Mouse (Mus musculus): Measurements from ENCODE around the gene Zbtb38.

The Zbtb38 gene

DNA sequence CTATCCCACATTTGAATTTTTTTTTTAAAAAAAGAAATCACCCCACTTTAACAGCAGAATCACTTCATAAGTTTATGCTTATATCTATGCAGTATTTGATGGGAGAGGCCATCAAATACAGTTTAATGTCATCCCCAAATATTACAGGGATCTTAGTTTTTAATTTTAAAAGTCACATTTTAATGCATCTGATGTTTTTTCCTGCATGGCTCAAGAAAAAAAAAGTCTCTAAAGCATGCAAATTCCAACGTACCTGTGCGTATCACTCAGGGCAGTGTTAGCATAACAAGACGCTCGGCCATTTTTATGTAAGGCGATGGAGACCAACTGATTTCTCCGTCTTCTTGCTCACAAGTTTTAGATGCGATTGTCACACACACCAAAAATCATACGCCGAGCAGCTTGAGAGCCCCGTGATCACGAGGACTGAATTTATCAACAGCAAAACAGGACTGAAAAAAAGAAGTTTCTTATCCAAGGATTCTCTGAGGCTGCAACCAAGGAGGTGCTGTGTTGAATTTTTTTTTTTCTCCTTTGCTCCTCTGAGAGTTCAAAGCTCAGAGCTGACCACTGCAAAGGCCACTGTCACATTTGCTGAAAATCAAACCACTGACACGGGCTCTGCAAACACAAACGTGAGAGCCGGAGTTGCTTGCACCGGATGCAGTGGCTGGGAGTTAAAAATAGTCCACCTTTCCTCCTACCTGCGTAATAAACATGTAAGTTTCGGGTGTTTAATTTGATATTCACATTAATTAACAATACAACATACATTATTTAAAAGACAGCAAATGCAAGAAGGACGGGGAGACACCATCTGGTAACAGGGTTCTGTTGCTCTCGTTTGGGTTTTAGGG lies 21.4 kb downstream of the Zbtb38 start:
- no peak for DNase-seq (ENCODE audit: low spot score in 2 of 2)

DNA sequence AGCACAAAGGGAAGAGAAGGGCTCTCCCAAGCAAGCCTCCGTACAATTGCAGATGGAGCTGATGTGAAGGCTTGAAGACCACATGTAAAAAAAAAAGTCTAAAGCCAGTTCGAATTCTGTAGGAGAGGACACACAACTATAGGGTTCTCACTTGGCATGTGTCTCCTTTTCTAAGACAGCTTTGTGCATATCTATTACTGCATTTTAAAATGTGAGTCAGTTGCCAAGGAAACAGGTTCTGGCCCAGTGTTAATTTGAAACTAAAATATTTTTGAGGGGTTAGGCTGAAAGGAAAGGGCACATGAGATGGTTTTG lies 22.4 kb downstream of the Zbtb38 start:
- DNase-seq (ENCODE audit: low spot score in 2 of 2) = no peak

DNA sequence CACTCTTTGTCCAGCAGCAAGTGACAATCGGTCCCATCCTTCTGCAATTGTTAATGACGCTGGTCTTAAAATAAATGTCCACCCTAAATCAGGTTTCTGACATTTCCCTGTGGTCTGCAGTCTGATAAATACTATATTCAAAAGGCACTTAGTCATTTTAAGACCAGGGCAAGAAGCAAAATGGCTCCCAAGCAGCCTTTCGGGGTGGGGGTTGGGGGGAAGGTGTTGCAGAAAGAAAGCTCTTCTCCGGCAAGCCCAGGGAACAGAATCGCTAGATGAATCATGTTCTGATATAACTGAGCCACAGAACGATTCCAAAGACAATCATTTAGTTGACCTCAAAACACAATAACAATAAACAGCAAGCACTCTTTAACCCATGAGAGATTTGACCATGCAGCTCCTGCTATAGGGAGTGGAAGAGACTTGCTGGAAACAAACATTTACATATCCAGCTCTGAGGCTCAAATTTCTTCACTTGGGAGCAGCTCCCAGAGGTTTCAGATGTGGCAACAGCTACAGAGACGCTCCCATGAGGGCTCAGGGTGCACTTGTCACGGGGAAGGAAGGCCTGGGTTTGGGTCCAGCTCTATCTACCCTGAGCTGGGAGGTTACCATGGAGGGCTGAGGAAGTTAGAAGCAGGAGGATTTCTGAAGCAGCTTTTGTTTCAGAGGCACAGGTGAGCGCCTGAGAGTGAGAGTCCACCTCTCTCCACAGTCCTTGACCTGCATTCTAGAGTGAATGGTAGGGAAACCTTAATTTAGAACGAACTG lies 22.9 kb downstream of the Zbtb38 start:
- DNase-seq (ENCODE audit: low spot score in 2 of 2) = no peak

DNA sequence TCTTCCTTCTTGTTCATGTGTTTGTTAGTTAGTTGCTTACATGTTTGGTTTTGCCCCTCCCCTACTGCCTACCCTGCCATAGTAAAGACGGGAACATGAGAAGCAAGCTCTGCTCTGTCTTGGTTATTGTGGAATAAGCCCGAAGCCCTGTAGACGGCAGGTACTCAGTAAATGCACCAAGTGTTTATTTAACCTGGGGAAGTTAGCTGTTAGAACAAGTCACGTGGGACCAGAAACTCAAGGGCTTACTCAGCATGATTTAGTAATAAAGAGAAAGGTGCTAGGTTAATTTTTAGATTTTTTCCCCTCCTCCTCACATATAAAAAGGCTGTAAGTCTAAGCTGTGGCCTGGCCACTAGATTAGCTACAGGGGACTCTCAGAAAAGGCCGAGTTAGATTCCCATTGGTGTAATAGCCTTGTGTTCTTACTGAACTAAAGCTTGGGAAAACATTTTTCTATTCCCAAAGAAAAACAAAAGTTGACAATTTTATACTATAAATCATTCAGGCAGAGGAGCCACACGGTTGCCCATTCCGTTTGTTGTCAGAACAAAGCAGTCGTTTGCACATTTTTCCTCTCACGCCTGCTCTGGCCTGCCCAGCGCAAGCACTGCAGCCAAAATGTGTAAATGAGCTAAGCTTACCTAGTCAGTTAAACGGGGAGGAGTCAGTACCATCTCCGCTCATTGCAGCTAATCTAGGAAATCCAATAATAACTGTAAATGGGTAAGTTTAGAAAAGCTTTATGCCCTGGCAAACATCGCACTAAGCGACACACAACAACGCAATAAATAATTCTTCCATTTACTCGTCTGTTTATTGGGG lies 24.1 kb downstream of the Zbtb38 start:
- no peak for DNase-seq (ENCODE audit: low spot score in 2 of 2)

DNA sequence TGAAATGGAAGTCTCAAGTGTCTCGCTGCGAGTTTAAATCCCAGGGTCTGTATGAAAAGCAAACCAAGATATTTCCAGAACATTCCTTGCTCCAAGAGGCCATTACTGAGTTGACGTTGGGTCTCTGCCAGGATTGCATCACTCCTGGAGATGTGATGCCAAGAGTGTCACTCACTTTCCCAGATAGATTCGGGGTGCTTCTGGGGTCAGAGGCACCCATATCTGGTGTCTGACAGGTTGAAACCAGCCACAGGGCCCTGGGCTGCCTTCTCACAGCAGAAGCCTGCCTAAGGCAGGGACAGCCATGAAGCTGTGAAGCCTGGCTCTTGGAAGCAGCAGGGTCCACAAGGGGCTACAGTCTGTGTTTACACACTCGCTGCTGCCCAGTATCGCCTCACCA lies 24.9 kb downstream of the Zbtb38 start:
- DNase-seq (ENCODE audit: low spot score in 2 of 2) = no peak

DNA sequence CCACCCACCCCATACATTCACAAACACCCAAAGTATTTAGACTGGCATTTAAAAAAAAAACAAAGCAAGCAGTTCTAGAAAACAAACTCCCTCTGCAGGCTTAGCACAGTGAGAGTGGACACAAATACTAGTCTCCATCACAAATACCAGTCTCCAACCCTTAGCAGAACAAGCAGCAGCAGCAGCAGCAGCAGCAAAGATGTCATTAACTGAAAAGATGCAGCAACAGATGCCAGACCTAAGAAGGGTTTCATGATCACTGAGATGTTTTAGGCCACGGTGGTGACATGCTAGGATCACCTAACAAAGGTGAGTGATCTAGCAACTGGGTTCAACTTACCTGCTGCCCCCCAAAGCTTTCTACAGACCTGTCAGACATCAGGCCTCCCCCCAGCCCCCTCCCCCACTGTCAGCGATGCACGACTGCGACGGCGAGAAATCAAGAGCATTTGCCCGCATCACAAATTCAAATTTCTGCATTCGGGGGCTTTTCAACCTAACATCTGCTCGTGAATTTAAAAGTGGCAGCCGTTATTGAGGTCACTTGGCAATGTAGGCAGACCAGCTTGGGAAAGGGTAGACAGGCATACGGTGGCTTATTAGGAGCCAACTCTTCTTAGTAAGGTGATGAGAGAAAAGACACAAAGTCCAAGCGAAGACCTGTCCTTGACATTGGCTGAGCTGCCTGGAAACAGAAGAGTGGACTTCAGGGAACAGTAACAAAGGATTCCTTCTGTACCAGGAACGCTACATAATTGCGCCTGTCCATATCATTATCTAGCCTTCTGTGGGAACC lies 26.1 kb downstream of the Zbtb38 start:
- DNase-seq (ENCODE audit: low spot score in 2 of 2) = no peak

DNA sequence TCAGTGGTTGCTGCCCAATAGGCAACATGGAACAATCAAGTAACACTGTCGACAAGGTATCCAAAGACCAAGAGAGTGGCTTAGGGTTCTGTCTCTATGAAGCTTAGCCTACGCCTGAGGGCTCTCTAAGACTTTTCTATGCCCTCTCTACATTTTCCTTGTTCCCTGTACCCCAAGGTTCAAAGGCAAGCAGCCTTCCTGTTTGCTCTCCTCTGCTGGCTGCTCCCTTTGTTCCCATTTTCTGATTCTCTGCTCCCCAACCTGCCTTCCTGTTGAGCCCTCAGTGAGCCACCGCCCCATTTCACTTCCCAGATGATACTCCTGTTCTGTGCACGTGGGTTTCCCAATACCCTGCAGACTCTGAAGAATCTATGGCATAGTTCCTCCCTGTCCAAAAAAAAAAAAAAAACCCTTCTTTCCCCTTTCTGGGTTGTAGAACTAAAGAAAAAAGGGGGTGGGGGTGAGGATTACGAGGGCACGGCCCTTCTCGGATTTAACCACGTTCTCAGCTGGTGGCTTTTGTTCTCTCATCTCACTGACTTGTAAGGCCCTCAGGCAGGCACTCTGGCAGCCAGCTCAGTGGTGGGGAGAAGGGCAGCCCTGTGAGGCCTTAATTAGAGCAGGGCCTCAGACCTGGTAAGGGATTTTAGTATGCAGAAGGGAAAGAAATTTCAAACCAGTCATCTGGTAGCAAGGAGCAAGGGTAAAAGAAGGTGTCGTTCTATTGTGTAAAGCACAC lies 26.9 kb downstream of the Zbtb38 start:
- DNase-seq (ENCODE audit: low spot score in 2 of 2) = no peak

DNA sequence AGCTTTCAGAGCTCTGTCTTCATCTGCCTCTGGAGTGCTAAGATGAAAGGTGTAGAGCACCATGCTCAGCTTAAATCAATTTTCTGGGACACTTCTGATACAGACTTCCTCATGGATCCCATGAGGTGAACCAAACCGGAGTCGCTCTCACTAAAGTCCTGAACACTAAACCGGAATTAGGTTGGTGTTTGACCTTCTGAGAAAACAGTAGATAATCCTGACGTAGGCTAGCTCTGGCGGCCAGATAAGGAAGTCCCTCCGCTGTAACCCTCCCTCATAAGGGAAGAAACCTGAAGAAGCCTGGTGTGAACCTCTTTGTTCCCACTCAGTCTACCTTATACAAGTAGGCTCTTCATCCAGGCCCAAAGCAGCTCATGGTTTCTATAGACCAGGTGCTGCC lies 29.0 kb downstream of the Zbtb38 start:
- DNase-seq (ENCODE audit: low spot score in 2 of 2) = no peak

DNA sequence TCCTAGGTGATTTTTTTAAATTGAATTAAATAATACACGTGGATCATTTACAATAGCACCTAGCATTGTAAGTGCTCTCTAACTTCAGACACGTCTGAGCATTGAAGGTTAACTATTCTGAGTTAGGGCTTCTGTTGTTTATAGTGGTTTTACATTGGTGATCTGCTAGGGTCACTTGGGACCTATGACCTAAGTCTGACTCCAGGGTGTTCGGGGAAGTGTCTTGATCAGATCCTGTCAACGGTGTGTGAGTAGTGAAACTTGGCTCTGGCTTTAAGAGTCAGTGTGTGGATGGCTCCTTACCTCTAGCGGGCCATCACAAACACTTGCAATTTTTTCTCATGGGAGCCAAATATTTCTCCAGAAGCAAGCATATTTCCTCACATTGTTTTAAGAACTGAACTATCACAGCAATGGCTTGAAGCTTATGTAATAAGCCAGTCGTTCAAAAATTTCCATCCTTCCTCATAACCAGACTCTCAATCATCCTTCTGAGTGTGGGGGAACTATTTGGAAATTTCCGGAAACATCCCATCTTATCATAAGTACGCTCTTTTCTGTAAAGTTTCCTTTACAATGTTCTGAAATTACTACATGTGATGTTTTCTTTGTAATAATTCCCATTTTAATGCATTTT lies 31.4 kb downstream of the Zbtb38 start:
- no peak for DNase-seq (ENCODE audit: low spot score in 2 of 2)

DNA sequence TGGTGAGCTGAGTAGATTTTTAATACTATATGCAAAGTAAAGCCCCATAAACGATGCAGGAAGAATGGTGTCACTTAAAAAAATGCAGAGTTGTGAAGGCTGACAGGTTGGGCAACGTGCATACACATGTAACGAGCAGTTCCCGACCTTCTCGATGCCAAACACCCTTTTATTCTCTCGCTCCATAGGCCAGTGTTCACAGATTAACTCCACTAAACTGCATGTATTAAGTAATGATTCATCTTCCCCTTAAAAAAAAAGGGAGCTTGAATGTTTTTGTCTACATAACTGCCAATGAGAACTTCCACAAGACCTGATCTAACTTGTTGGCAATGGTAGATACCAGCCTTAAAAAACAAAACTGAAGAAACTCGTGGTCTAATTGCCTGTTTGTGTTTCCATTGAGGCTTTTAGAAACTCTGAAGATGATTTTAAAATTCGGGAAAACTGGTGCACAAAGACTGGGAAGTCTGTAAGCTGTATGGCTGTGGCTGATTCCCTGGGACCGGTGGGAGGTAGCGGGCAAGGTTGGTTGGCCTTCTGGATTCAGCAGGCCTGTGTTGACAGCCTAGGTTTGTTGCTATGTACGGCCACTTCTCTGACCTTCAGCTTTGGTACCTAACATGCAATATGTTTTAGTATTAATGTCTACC lies 32.0 kb downstream of the Zbtb38 start:
- DNase-seq (ENCODE audit: low spot score in 2 of 2) = no peak

DNA sequence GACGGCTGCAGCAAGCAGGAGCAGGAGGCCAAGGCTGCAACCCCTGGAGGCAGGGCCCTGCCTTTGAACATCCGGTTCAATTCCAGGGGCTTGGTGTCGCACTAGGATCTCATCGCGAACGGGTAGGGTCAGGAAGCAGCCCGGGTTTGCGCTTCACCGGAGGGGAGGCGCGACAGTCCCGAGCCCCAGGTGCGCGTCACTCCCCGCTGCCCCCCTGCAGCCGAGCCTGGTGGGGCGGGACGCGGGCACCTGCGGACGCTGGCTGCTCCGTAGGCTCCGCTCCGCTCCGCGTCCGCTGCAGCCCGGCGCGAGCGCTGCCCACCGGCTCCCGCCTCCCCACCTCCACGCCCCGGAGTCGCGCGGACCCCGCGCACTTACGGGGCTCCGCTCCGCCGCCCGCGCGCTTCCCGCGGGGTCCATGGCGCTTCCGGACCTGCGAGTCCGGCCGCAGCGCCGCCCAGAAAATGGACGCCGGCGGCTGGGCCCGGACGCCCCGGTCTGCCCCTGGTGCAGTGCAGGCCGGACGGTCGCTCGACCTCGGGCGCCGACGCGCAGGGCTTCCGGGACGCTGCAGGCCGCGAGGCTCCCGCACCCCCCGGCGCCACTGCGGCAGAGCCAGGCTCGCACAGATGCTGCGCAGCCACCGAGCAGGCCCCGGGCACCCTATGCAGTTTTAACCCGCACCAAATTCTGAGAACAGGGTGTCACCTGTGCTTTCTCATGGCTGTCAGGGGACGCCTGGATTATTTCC lies 33.0 kb downstream of the Zbtb38 start:
- DNase-seq (ENCODE audit: low spot score in 2 of 2) = peak; percentile 59 to 76

DNA sequence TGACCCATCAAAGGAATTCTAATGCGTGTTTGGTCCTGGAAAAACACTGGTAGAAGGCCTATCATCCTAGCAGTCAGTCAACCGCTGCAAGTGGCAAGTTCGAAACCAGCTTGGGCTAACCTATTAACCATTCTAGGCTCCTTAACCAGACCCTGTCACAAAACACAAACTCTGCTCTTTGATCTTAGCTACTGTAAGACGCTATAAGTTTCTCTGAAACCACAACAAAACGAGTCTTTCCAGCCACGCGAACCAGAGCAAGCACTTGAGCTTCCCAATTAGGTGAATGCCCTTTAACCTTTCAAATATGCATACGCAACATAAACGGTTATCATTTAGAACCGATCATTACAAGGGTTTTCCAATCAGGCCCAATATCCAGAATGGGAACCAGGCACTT lies 33.7 kb downstream of the Zbtb38 start:
- DNase-seq (ENCODE audit: low spot score in 2 of 2) = no peak

DNA sequence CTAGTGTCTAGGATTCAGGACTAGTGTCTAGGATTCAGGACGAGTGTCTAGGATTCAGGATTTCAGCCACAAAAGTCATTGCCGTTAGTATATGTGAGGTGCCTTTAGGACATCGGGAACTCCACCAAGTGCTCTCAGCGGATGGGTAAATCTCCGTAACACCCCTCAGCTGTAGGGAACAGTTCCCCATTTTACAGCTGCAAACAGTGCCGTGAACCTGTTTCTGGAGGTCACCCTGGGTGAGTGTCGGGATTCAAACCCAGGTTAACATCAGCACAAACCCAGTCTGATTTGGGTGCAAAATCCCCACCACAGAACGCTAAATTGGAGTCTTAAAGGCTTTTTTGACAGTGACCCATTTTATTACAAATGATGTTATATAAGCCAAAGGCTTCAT lies 34.2 kb downstream of the Zbtb38 start:
- DNase-seq (ENCODE audit: low spot score in 2 of 2) = no peak

DNA sequence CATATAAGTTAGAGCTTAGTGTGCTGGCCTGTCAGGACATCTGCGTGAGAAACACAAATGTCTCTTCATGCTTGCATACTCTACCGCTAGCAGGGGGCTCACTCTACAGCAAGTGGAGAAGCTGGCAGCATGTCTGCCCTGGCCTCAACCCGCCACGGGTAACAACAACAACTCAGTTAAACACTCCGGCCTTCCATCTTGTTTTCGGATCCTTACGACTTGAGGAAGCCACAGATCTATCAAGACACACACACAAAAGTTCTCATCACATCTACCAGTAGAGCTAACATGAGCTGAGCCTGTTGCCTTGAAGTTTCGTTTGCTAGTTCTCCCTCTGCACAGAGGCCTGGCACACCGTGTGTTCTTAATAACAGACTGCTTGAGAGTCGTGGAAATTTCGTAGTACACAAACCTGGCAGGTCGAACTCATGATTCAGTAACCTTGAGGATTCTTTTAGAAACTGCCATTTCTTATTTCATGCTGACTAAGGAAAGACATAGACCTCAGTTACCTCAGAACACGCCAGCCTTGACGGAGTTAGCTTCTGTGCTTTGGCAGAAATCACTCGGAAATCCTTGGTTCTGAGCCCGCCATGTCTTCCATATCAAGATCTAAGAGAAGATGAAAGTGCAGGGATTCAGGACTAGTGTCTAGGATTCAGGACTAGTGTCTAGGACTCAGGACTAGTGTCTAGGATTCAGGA lies 34.8 kb downstream of the Zbtb38 start:
- DNase-seq (ENCODE audit: low spot score in 2 of 2) = no peak

DNA sequence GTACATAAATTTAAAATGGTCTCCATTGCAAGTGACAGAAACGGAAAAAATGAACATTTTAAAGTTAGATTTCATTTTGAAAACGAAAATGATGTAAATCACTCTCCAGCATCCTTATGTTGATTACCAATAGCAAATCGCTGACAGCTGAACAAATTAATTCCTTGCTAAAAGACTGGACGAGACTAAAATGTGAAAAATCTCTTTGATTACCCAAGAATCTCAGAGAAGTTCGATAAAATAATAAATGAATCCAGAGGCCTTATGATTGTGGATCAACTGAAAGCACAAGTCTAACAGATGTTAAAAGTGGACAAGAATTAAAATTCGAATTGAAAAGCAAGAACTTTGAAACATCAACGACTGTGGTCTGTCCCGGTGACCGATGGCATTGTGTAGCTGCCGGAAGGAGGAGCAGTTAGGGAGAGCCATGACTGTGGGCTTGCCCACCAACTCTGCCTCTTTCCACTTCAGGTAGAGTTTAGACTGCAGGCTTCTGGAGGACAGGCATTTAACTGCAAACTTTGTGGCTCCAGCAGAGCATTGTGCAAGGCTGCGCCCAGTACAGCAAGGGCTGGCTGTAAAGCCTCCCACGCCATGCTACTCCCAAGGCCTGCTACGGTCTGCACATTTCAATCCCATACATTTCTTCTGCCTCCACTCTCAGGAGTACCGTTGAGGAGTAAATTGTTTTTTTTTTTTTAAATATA lies 35.7 kb downstream of the Zbtb38 start:
- DNase-seq (ENCODE audit: low spot score in 2 of 2) = no peak

DNA sequence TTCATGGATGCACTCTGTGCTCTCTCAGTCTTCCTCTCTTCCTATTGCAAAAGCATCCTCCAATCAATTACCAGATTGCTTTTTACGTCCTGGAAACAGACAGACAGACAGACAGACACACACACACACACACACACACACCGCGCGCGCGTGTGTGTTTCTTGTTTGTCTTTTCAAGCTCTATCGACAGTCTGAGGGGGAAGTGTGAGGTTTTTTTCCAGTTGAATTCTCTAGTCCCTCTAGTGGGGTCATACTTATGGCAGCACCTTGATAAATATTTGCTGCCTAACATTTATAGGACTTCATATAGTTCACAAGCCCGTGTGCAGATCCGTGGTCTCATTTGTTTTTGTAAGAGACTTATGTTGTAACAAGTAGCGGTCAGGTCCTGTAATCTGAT lies 36.5 kb downstream of the Zbtb38 start:
- no peak for DNase-seq (ENCODE audit: low spot score in 2 of 2)

DNA sequence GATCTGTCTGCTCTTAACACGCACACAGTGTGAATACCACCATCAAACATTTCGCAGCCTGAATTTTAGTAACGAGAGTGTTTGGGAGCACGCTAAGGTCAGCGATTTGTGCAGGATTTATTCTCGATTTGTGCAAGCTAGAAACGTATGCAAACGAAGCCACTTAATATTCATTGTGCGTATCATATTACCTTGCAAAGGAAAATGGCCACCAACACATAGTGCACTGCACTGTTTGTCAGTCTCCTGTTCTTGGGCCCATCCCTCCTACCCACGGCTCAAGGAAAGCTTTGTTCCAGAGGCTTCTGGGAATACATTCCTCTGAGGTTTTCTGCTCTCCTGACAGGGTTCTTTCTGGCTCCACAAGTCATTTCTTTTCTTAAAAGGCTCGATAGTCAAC lies 37.5 kb downstream of the Zbtb38 start:
- DNase-seq (ENCODE audit: low spot score in 2 of 2) = no peak

Measured in urinary bladder, adult 18-20 months (tissue).